Comparison of ENCODE assay signal across 13 mouse cellular contexts in the genomic region with DNA sequence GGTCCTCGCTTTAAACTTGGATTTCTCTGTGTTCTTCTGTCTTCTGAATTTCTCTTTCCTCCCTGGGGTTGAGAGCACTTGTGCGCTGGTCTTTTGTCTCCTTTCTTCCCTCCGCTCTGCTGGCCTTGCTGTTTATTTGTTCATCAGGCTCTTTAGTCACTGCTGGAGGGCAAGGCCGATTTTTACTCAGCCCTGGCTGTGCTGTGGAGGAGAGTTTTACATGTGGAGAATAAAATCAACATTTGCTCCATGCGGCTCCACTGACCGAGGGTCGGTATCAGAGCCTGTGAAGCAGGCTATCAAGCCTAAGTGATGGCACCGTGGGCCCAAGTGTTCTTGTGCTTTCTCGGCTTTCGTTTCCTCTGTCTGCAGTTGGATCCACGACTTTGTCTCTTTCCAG. TPM values are rescaled to one million over a fixed set of nuclear protein-coding genes. Genes with fewer than 3 reads are reported as not detected.
DNase-seq lines count a peak whose midpoint lies in the region; ATAC-seq and TF ChIP-seq lines count a peak whose summit lies in the region.
"Had no signal": no experiment of that assay in that cellular context is flagged by ENCODE, and none has a peak within 500 bp of the region (broad histone marks: within the 10 kb centered on the region; RNA-seq: fewer than 3 reads in every experiment).

No protein-coding gene starts in this region.

- H3K9ac ChIP-seq in ES-E14 (ENCODE audit: insufficient read depth, low read depth, low read length, poor library complexity, severe bottlenecking), result peak overlapping the region; percentile 47; the same call in 1 of the 2 replicates
- no peak overlapping the region for H3K9ac ChIP-seq in embryonic facial prominence, embryonic 11.5 days (replicated peaks; ENCODE audit: low read length)
- H3K9ac ChIP-seq: liver, embryonic 14.5 days had no signal

- ATAC-seq in embryonic facial prominence, embryonic 11.5 days (replicated peaks; ENCODE audit: insufficient number of reproducible peaks, low FRiP score, low TSS enrichment, low read depth), result 0 out of 2 replicates have a peak, but pooled peaks have one; percentile 41
- ATAC-seq: intestine, postnatal 0 days had no signal

- H3K36me3 ChIP-seq in ES-E14 (ENCODE audit: control insufficient read depth, insufficient read depth, low read length, poor library complexity, severe bottlenecking), result no peaks in the 10 kb centered on the region
- no peaks in the 10 kb centered on the region for H3K36me3 ChIP-seq in embryonic facial prominence, embryonic 11.5 days (replicated peaks; ENCODE audit: control insufficient read depth, insufficient read depth, low read depth, low read length)
- H3K36me3 ChIP-seq in limb, embryonic 10.5 days, result no peaks in the 10 kb centered on the region

- H3K4me2 ChIP-seq in embryonic facial prominence, embryonic 11.5 days (ENCODE audit: low read depth, low read length), result no peak overlapping the region

- 59% methylated on average over 11 of the region's 11 CpGs for WGBS in embryonic facial prominence, embryonic 11.5 days
- WGBS in limb, embryonic 10.5 days, result 82% methylated on average over 11 of the region's 11 CpGs

- 0 out of 2 replicates have a peak overlapping the region, but pooled peaks have one; percentile 36 for H3K27ac ChIP-seq in ES-E14 (ENCODE audit: insufficient read depth, low read depth, low read length, poor library complexity, severe bottlenecking)
- no peak overlapping the region for H3K27ac ChIP-seq in embryonic facial prominence, embryonic 11.5 days (replicated peaks; ENCODE audit: low read depth, low read length)
- peak overlapping the region; percentile 5; the same call in 1 of the 2 replicates for H3K27ac ChIP-seq in limb, embryonic 10.5 days
- H3K27ac ChIP-seq: liver, embryonic 14.5 days had no signal

- no peaks in the 10 kb centered on the region for H3K4me1 ChIP-seq in ES-E14 (ENCODE audit: control insufficient read depth in 2 of 2, insufficient read depth in 2 of 2, low read length in 2 of 2, poor library complexity in 1 of 2)
- no peaks in the 10 kb centered on the region for H3K4me1 ChIP-seq in embryonic facial prominence, embryonic 11.5 days (ENCODE audit: control insufficient read depth, insufficient read depth, low read length)
- H3K4me1 ChIP-seq in limb, embryonic 10.5 days, result peaks cover 9% of the 10 kb centered on the region

- no peaks in the 10 kb centered on the region for H3K9me3 ChIP-seq in ES-E14 (ENCODE audit: control insufficient read depth, insufficient read depth, low read depth, low read length)
- no peaks in the 10 kb centered on the region for H3K9me3 ChIP-seq in embryonic facial prominence, embryonic 11.5 days (replicated peaks; ENCODE audit: control insufficient read depth, low read length)
- H3K9me3 ChIP-seq in limb, embryonic 10.5 days (replicated peaks), result no peaks in the 10 kb centered on the region
- H3K9me3 ChIP-seq: G1E had no signal

- H3K4me3 ChIP-seq in ES-E14 (ENCODE audit: insufficient read depth in 1 of 2, low read depth in 1 of 2, low read length in 2 of 2, poor library complexity in 1 of 2, severe bottlenecking in 1 of 2), result peak overlapping the region in 1 of 2 experiments; percentile 21; a peak in 1 of 4 replicates
- no peak overlapping the region for H3K4me3 ChIP-seq in embryonic facial prominence, embryonic 11.5 days (ENCODE audit: low read depth, low read length)
- H3K4me3 ChIP-seq in limb, embryonic 10.5 days, result no peak overlapping the region

- no peaks in the 10 kb centered on the region for H3K27me3 ChIP-seq in embryonic facial prominence, embryonic 11.5 days (ENCODE audit: control insufficient read depth, insufficient read depth, low read length)
- no peaks in the 10 kb centered on the region for H3K27me3 ChIP-seq in limb, embryonic 10.5 days (ENCODE audit: low read depth, poor library complexity, severe bottlenecking)

- DNase-seq in ES-E14 (ENCODE audit: low read depth, low spot score) (no peak), liver (no peak)
- DNase-seq in adrenal gland, postnatal 36 days, result peak; percentile 4 to 20
- DNase-seq in embryonic facial prominence, embryonic 11.5 days (ENCODE audit: low spot score), result peak; percentile 24
- DNase-seq in limb, embryonic 10.5 days (ENCODE audit: low spot score), result no peak
- DNase-seq in testis, postnatal 10 days (ENCODE audit: low spot score), result no peak
- no peak for DNase-seq in urinary bladder, postnatal 14 days (ENCODE audit: low spot score)
- no peak for DNase-seq in left cerebral cortex, adult 8-10 months (ENCODE audit: low spot score in 2 of 2)
- DNase-seq: thymus, postnatal 4 days had no signal

- in situ Hi-C loops in ES-E14 (cut with MboI; ENCODE audit: low sequenced_read_pairs in 2 of 2, unreplicated experiment in 2 of 2), result loop anchor here in 1 of 2 experiments (25.0 kb wide), 1 partner anchor 226 kb away; no protein-coding TSS in a partner anchor

TF ChIP-seq in ES-E14, 5 proteins besides CTCF, POLR2A, EP300 and RAD21:
- TF ChIP-seq MAFK (IDR thresholded peaks at IDR 0.05; ENCODE audit: insufficient read depth, low read depth, low read length) (no peak), CHD2 (IDR thresholded peaks at IDR 0.05; ENCODE audit: low read depth, low read length) (no peak), ZNF384 (IDR thresholded peaks at IDR 0.05; ENCODE audit: low read depth, low read length) (no peak), ZC3H11A (IDR thresholded peaks at IDR 0.05; ENCODE audit: borderline replicate concordance, low read depth, low read length) (no peak), HCFC1 (IDR thresholded peaks at IDR 0.05; ENCODE audit: borderline replicate concordance, insufficient read depth, low read length) (no peak)

RNA-seq across cellular contexts. Expression of gene Vps50, which starts 13.4 kb away (rescaled TPM):
- total RNA-seq in ES-E14 (2012; rRNA removed), result 34.2 and 39.1 TPM in 2 replicates
- 10 to 100 TPM; 19.6 to 26.2 TPM for total RNA-seq in adrenal gland, postnatal 36 days (2021)
- 38.5 and 40.2 TPM in 2 replicates for polyA plus RNA-seq in embryonic facial prominence, embryonic 11.5 days (2014; fragmentation: Nextera tagmentation; extraction: Ambion mirVana)
- polyA plus RNA-seq in limb, embryonic 10.5 days (2016; fragmentation: Nextera tagmentation; extraction: Ambion mirVana), result 32.9 and 33.0 TPM in 2 replicates
- 10 to 100 TPM; 55.2 to 61.3 (median 58.6) TPM for total RNA-seq in left cerebral cortex, adult 8-10 months (2022)

RNA-seq across cellular contexts. Expression of gene Hepacam2, which starts 13.5 kb away (rescaled TPM):
- total RNA-seq in ES-E14 (2012; rRNA removed), result 0.18 and 0.37 TPM in 2 replicates
- total RNA-seq in adrenal gland, postnatal 36 days (2021), result under 1 TPM in 1 of 2 experiments, not detected in 1; 0.20 TPM
- polyA plus RNA-seq in embryonic facial prominence, embryonic 11.5 days (2014; fragmentation: Nextera tagmentation; extraction: Ambion mirVana), result 0.53 and 0.84 TPM in 2 replicates
- 0.14 and 0.19 TPM in 2 replicates for polyA plus RNA-seq in limb, embryonic 10.5 days (2016; fragmentation: Nextera tagmentation; extraction: Ambion mirVana)
- under 1 TPM; 0.21 to 0.91 (median 0.68) TPM for total RNA-seq in left cerebral cortex, adult 8-10 months (2022)
- total RNA-seq: granulocyte monocyte progenitor cell, adult 5-6 weeks had no signal
- polyA plus RNA-seq: G1E had no signal

Comparison
In these comparisons a context has a peak if more than half of its experiments do, and no peak if none do; other contexts are left out.
1. DNase-seq: peak in adrenal gland, postnatal 36 days (2 of 2) and embryonic facial prominence, embryonic 11.5 days (single experiment); none in ES-E14 (single experiment), limb, embryonic 10.5 days (single experiment), testis, postnatal 10 days (single experiment), urinary bladder, postnatal 14 days (single experiment), liver (single experiment) and left cerebral cortex, adult 8-10 months (0 of 2).